Mouse (Mus musculus): Measurements from ENCODE around the gene Mfsd1. TPM values are rescaled to one million over a fixed set of nuclear protein-coding genes. Genes with fewer than 3 reads are reported as not detected.

The Mfsd1 gene
- polyA plus RNA-seq, 1 experiment from 2014 or later = 54.4 TPM

Other genes starting within 250 kb of the Mfsd1 start
- gene Mlf1, start 208.6 kb upstream of the Mfsd1 start, polyA plus RNA-seq (2016; fragmentation: Nextera tagmentation; extraction: Ambion mirVana) = 33.2 and 40.0 TPM in 2 replicates
- gene Gm17402, start 207.6 kb upstream of the Mfsd1 start, polyA plus RNA-seq (2016; fragmentation: Nextera tagmentation; extraction: Ambion mirVana) = not detected in 2 replicates
- gene Gfm1, start 152.6 kb upstream of the Mfsd1 start, polyA plus RNA-seq (2016; fragmentation: Nextera tagmentation; extraction: Ambion mirVana) = 43.2 and 52.0 TPM in 2 replicates
- 54.6 and 64.5 TPM in 2 replicates for gene Lxn, start 118.8 kb upstream of the Mfsd1 start, polyA plus RNA-seq (2016; fragmentation: Nextera tagmentation; extraction: Ambion mirVana)
- 1.5 and 2.9 TPM in 2 replicates for gene Rarres1, start 67.2 kb upstream of the Mfsd1 start, polyA plus RNA-seq (2016; fragmentation: Nextera tagmentation; extraction: Ambion mirVana)